Mouse (Mus musculus) megakaryocyte progenitor cell, adult 5-6 weeks (primary cell): Measurements from ENCODE around the gene Gm8122. TPM values are rescaled to one million over a fixed set of nuclear protein-coding genes. Genes with fewer than 3 reads are reported as not detected.
"Not testable (repeated sequence)": the region's sequence is repeated elsewhere in the genome, so short reads cannot be mapped to it uniquely, and the experiment has no call there.

Experiments used
- ATAC-seq: replicated peaks from 2 replicates; pipeline ENCODE4 v1.8.0; 2016; ENCODE audit warnings: mild to moderate bottlenecking, moderate TSS enrichment, inconsistent platforms; ENCODE audit not compliant: poor library complexity
- total RNA-seq, 2 experiments: library from RNA; stranded (forward) in 1 of 2; stranded (reverse) in 1 of 2; fragments of 157-497, 149-512 nt in 1 of 2; fragments of 200-1000 nt in 1 of 2; gene quantifications; 2 replicates each; pipeline versions ENCODE4 v1.2.3 to v1.2.4; 2015 to 2017

Gm8122 gene
- total RNA-seq (2015) (not detected in 2 replicates), total RNA-seq (2017) (not detected in 2 replicates)

DNA sequence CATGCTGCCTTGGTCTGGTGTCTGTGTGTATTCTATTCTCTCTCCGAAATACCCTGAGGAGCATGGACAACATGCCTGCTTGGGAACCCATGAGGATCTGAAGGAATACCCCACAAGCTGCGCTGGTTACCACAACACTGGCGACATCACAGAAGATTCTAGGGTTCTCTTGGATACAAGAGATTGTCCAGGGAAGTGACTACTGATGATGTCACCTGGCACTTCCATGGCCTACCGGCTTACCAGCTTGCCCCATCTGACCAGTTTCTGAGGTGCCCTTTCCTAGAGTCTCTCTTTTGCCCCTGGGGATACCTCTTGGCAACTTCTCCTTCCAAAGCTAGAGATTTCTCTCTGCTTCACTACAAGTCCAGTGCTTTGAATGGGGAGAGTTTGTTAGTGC lies at the start of gene Gm8122:
Gene Gm8122, minus strand, starts transcription at position 101 of the 400 bp plus-strand sequence.
- not testable (repeated sequence) for ATAC-seq

DNA sequence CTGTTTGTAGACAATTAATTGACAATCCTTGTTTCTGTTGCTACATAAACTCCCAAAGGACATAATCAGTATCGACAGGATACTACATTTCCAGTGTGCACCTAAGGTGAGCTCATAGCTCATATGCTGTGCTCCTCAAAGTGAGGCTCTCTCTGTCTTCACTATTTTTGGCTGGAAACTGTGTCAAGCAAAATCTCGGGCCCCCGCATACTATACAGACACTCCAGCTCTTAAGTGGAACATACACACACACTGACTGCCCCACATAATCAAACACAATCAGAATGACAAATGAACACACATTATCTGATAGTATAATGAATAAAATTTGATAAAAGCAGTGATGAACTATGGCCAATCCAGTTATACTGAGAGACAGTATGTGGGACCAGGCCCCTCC lies 43.6 kb upstream of the Gm8122 start:
- not testable (repeated sequence) for ATAC-seq

DNA sequence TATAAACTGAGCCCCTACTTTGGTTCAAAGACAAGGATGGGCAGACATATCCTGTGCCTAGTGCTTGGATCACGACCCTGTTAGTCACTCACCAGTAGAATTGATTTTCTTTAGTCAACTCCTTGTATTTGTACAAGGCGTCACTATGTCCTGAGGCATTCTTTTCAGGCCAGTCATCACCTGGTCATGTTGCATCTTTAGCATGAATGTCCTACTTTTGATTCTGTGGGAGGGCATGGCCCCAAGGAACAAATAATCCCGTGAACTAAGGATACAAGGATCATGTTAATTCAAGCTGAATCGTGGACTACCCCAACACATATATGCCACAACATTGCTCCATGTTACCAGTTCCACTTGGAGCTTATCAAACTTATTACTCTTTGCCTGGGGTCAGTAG lies 43.0 kb upstream of the Gm8122 start:
- not testable (repeated sequence) for ATAC-seq

DNA sequence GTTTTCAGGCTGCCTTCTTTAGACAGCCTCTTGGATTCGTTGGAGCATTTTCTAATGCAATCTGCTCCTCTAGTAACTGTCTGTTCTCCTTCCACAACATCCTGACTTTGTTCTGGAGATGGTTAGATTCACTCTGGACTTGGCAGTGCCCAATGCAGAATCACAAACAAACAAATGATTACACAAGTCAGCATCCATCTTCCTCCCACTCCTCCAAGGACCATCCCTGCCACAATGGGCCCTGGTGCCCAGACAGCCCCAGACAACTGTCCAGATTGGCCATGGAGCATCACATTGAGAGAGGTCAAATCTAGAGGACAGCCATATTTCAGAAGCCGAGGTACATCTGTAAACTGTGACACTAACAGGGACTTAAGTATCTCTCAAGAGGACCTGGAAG lies 42.4 kb upstream of the Gm8122 start:
- ATAC-seq = not testable (repeated sequence)

DNA sequence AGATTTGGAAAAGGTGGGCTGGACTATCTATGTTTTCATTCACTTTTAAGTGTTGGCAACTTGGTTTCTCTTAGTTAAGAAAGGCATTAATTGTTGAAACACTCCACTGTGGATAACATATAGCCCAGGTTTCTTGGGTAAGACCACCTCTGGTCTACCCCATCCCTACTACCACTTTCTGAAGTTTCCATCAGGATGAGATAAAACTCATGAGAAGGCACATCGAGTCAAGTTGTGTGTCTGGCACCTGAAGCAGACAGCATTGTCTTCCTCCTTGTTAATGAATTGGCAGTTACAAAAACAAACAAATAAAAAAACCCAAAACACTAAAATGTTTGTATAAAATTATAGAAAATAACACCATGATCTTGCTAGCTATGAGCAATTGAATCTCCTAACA lies 40.6 kb upstream of the Gm8122 start:
- ATAC-seq = not testable (repeated sequence)

DNA sequence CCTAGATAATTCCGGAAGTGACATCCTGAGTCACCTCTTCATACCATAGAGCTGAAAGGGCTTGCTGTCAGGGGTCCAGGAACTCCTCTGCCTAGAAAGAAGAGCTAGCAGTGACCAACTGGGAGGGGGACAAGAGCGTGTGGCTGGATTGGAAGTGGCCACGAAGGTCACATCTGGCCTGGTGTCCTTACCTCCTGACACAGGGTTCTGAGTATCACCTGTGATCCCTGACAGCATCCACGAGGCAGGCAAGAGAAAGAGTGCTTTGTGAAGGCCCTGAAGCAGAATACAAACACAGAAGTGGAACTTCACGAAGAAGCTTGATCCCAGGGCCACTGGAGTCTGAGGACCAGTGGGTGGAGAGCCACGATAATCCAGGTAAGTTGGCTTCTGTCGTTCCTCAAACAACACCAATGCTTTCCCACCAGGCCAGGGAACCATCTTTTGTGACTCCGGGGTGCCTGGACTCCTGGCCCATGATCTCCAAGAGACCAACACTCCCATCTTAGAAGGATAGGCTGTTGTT lies 39.9 kb upstream of the Gm8122 start, which contains the start of gene Gm9732:
Gene Gm9732, plus strand, starts transcription at position 51 of the 526 bp plus-strand sequence.
- not testable (repeated sequence) for ATAC-seq

DNA sequence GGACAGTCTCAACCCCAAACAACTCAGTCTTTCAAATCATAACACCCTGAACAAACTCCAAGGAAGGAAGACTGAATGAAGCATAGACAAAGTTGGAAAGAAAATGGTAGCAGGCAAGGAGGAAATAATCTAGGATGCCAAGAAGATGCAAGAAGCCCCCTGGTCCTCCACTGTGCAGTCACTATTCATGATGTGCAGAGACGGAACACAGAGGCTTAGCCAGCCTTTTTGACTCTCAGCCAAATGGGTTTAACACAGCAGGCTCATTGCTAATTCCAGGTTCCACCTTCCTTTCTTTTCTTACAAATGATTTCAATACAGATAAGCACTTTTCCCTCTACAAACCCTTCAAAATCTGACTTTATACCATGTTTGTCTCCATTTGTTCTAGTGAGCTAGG lies 38.1 kb upstream of the Gm8122 start:
- ATAC-seq = not testable (repeated sequence)

DNA sequence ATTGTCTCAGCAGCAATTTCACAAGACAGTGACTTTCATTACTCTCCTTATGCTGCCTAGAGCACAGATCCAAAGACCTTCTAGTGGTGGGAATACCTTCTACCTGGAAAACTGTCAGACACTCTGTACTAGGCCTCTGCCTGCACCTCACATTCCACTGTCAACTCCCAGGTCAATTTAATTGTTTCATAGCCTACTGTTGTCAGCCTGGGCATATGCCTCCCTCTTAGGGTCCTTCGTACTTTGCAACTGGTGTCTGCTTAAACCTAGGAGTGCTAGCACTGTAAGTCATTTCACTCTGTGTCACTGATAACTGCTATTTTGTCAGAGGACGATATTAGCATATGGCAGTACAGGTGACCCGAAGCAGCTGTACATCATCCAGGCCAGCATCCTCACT lies 34.1 kb upstream of the Gm8122 start:
- ATAC-seq = not testable (repeated sequence)

DNA sequence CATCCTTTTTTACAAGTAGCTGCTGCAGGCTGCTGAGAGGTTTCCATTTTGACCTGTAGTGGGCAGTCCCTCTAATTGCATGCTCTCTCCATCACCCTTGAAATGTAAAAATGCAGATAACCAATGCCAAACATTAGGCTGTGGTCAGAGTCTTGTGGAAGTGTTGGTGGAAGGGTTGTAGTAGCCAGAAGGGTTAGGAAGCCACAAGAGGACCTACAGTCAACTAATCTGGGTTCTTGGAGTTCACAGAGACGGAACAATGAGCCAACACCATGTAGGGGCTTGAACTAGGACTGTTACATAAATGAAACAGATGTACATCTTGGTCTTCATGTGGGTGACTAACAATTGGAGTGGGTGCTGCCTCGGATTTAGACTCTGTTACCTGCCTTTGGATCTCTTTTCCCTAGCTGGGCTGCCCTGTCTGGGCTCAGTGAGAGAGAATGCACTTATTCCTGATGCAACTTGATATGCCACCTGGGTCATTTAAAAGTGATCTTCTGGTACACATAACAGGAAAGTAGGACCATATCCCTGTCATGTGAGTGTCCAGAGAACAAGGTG lies 33.5 kb upstream of the Gm8122 start:
- not testable (repeated sequence) for ATAC-seq

DNA sequence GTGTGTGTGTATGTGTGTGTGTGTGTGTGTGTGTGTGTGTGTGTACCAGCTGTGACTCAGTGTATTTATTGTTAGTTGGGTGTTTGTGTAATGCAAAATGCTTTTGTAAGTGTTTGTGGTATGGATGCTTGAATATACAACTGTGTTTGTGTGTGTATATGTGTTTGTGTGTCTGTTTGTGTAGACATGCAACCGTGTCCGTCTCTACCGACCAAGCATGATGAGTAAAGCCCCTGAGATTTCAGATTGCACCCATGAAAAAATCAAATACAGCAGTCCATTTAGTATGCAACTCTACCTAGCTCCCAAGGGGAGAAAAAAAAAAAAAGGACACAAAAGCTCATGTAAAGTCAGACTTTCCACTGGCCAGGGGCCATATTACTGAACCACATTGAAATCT lies 28.3 kb upstream of the Gm8122 start:
- not testable (repeated sequence) for ATAC-seq

DNA sequence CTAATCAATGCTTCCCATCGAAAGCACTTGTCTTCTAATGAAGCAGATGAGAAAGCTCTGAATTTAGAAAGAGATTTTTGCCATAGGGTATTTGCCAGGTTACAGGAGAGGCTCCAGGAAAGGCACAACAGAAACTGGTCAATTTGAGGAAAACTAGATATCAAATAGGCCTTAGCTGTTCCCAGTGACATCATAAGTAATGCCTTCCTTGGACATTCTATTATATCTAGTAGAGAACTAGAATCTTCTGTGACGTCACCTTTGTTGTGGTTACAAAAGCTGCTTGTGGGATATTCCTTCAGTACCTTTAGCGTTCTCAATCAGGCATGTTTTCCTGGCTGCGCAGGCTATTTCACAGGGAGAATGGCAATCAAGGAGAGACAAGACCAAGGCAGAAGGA lies 23.2 kb upstream of the Gm8122 start, which contains the start of gene Gm8126:
Gene Gm8126, plus strand, starts transcription at position 301 of the 400 bp plus-strand sequence.
- not testable (repeated sequence) for ATAC-seq

DNA sequence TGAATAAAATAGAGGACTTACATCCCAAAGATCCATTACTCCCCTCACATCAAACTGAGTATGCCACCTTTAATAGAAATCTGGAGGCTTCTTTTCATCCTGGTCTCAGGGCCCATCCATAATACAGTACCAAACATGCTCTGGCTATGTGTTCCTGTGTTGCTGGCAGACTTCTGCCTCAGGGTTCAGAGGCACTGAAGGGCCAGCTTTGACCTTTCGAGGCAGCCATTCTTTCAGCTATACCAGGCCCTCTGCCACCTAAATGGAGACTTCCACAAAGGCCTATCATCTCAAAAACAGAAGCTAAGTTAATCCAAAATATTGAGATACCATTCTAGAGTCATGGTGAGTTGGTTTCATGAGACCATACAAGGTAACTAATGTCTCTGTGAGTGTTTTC lies 21.4 kb upstream of the Gm8122 start:
- ATAC-seq = not testable (repeated sequence)

DNA sequence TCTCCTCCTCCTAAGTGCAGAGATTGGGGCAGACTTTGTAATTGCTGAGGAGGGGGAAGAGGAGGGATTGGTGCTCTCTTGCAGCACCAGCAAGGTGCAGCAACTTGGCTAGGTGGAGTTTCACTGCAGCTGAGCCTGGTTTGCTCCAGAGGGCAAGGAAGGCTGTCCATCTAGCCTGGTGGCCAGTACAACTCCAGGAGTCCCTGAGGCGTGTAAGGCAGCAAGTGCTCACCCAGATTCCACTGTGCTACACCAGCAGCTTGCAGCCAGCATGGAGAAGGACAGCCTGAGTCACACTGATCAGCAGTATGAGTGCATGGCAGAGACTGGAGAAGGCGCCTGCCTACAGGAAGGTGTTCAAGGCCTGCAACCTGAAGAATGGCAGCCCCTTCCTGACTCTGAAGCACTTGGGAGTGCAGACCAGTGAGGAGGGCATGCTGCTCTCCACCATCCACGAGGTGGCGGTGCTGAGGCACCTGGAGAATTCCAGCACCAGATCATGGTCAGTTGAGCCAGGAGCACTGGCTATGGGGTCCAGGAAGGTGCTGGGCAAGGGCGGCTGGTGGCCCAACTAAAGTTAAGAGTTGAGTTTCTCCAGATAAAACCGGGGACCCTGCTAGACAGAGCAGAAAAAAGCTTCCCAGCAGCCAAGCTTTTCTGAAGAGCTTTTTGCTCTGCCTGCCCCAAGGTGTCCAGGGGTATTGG lies 15.6 kb upstream of the Gm8122 start:
- not testable (repeated sequence) for ATAC-seq

DNA sequence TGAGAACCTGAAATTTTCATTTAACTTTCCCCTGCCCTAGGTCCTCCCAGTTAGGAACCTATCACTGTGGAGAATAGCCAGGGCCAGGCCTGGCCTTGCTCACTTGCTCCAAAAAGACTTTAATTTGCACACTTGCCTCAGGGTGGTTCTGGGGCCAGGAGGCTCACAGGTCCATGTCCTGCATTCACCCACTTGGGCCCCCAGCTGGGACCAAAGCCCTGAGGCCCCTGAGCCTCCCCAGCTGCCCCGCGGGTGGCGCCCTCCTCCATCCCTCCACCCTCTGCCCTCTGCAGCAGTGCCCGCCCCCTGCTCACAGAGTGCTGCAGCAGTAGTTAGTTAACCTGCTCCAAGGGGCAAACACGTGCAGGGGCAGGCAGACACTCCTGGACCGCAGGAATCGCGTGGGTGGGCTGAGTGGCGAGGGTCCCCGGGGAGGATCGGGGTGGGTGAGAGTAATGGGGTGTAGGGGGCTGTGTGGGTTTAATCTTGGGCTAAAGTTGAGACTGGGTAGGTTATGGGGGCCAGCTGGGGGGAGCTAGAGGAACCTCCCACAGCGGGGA lies 14.6 kb upstream of the Gm8122 start:
- not testable (repeated sequence) for ATAC-seq

DNA sequence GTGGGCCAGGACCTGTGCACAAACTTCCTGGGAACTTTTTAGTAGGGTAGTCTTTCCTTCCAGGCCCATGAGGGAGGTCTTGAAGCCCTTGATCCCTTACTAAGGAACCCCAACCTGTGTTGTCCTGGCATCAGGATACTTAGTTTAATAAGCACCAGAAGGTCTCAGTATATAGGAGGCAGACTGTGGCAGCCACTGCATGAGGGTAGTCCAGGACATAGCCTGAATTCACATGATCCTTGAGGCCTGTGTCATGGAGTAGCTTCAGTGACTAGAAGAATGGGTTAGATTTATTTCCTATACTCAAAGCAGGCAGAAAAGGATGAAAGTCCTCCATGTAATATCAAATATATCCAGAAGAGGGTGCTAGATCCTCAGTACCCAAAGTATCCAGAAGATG lies 2.7 kb upstream of the Gm8122 start:
- not testable (repeated sequence) for ATAC-seq

Other genes with a start within 250 kb of the Gm8122 start
- not detected in 2 replicates for gene Gm8082, start 241.7 kb downstream of the Gm8122 start, total RNA-seq (2015)
- not detected in 2 replicates for gene Gm8082, start 241.7 kb downstream of the Gm8122 start, total RNA-seq (2017)
- not detected in 2 replicates for gene Gm10376, start 219.7 kb downstream of the Gm8122 start, total RNA-seq (2015)
- gene Gm10376, start 219.7 kb downstream of the Gm8122 start, total RNA-seq (2017) = not detected in 2 replicates
- gene Gm8094, start 158.7 kb downstream of the Gm8122 start, total RNA-seq (2015) = not detected in 2 replicates
- gene Gm8094, start 158.7 kb downstream of the Gm8122 start, total RNA-seq (2017) = not detected in 2 replicates
- gene Gm8104, start 134.7 kb downstream of the Gm8122 start, total RNA-seq (2015) = not detected in 2 replicates
- not detected in 2 replicates for gene Gm8104, start 134.7 kb downstream of the Gm8122 start, total RNA-seq (2017)
- not detected in 2 replicates for gene Gm7233, start 55.4 kb downstream of the Gm8122 start, total RNA-seq (2015)
- not detected in 2 replicates for gene Gm7233, start 55.4 kb downstream of the Gm8122 start, total RNA-seq (2017)
- not detected in 2 replicates for gene Gm8126, start 23.3 kb upstream of the Gm8122 start, total RNA-seq (2015)
- not detected in 2 replicates for gene Gm8126, start 23.3 kb upstream of the Gm8122 start, total RNA-seq (2017)
- not detected in 2 replicates for gene Gm9732, start 39.7 kb upstream of the Gm8122 start, total RNA-seq (2015)
- gene Gm9732, start 39.7 kb upstream of the Gm8122 start, total RNA-seq (2017) = not detected in 2 replicates
- not detected in 2 replicates for gene Gm8127, start 58.5 kb upstream of the Gm8122 start, total RNA-seq (2015)
- gene Gm8127, start 58.5 kb upstream of the Gm8122 start, total RNA-seq (2017) = not detected in 2 replicates
- not detected in 2 replicates for gene 1700001F09Rik, start 112.5 kb upstream of the Gm8122 start, total RNA-seq (2015)
- not detected in 2 replicates for gene 1700001F09Rik, start 112.5 kb upstream of the Gm8122 start, total RNA-seq (2017)
- gene Gm8138, start 181.0 kb upstream of the Gm8122 start, total RNA-seq (2015) = not detected in 2 replicates
- gene Gm8138, start 181.0 kb upstream of the Gm8122 start, total RNA-seq (2017) = not detected in 2 replicates